Mouse (Mus musculus): ENCODE results near the gene Sox2.

GRCm38 (mm10) chr3:34640276-34640675 is 9.9 kb upstream of the Sox2 start:
- TF ChIP-seq CTCF (IDR thresholded peaks at IDR 0.05 in 2 of 3, conservative IDR thresholded peaks at IDR 0.05 in 1 of 3; ENCODE audit: control insufficient read depth in 1 of 3, insufficient read depth in 1 of 3, low read depth in 2 of 3, low read length in 3 of 3, poor library complexity in 1 of 3, severe bottlenecking in 1 of 3) (no peak), EP300 (IDR thresholded peaks at IDR 0.05; ENCODE audit: low read depth in 1 of 2, low read length in 2 of 2) (no peak), MXI1 (IDR thresholded peaks at IDR 0.05; ENCODE audit: low read depth, low read length) (no peak), POLR2AphosphoS2 (IDR thresholded peaks at IDR 0.05; ENCODE audit: low read length) (no peak), ELF1 (IDR thresholded peaks at IDR 0.05; ENCODE audit: low read depth, low read length) (no peak), GABPA (IDR thresholded peaks at IDR 0.05; ENCODE audit: low read depth, low read length) (no peak), MAFK (IDR thresholded peaks at IDR 0.05; ENCODE audit: borderline replicate concordance, low read depth, low read length) (no peak), TCF12 (IDR thresholded peaks at IDR 0.05; ENCODE audit: low read depth, low read length) (no peak), POLR2A (IDR thresholded peaks at IDR 0.05; ENCODE audit: control insufficient read depth in 1 of 2, insufficient read depth in 1 of 2, low read depth in 1 of 2, low read length in 2 of 2, poor library complexity in 1 of 2) (no peak)

All from MEL (cell line).